Mouse (Mus musculus): ENCODE results near the gene Mettl16.

DNA sequence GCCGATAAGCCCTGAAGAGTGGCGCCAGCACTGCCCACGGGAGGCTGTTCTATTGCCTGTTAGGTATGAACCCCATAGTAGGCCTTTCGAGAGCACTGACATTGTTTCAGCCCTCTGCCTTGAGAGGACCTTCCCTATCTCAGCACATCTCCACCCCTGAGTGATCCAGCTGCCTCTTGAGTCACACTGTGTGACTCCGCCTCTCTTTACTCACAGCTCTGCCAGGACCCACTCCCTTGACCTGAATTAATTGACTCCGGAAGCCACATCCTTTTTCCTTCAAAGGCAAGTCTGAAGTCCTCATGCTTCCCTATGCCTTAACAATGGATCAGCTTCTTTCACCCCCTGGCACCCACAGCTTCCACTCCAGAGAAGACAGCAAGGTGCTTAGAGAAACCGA lies 55.5 kb downstream of the Mettl16 start:
- TF ChIP-seq MAX (IDR thresholded peaks at IDR 0.05; ENCODE audit: low read depth) = no peak
- no peak for TF ChIP-seq POLR2AphosphoS2 (IDR thresholded peaks at IDR 0.05; ENCODE audit: insufficient read length, low read depth)
- TF ChIP-seq POLR2A (IDR thresholded peaks at IDR 0.05; ENCODE audit: insufficient read length, low read depth) = no peak
- no peak for TF ChIP-seq MYOD1 (IDR thresholded peaks at IDR 0.05; ENCODE audit: control insufficient read depth in 1 of 3, insufficient read length in 2 of 3, low read depth in 2 of 3)
- TF ChIP-seq CEBPB (IDR thresholded peaks at IDR 0.05; ENCODE audit: insufficient read depth, poor library complexity, severe bottlenecking) = no peak
- TF ChIP-seq USF1 (IDR thresholded peaks at IDR 0.05; ENCODE audit: low read depth) = no peak
- TF ChIP-seq SRF (IDR thresholded peaks at IDR 0.05; ENCODE audit: control insufficient read depth, insufficient read length, low read depth) = no peak
- no peak for TF ChIP-seq MYOG (IDR thresholded peaks at IDR 0.05; ENCODE audit: control insufficient read depth in 1 of 3, insufficient read depth in 1 of 3, insufficient read length in 2 of 3, low read depth in 2 of 3)
- TF ChIP-seq E2F4 (IDR thresholded peaks at IDR 0.05; ENCODE audit: insufficient read depth) = no peak
- no peak for TF ChIP-seq TCF12 (IDR thresholded peaks at IDR 0.05; ENCODE audit: insufficient read depth, poor library complexity, severe bottlenecking)
- no peak for TF ChIP-seq REST (IDR thresholded peaks at IDR 0.05; ENCODE audit: insufficient read depth, insufficient read length)
